Mouse (Mus musculus): ENCODE measurements around the gene Olfr577.

Gene Olfr577

GRCm38 (mm10) chr7:102975843-102976242, at the start of gene Olfr577:
TSS of gene Olfr577 (minus strand) at chr7:102975943.
- no peak for DNase-seq (ENCODE audit: extremely low read depth, low read depth, low spot score)

DNA sequence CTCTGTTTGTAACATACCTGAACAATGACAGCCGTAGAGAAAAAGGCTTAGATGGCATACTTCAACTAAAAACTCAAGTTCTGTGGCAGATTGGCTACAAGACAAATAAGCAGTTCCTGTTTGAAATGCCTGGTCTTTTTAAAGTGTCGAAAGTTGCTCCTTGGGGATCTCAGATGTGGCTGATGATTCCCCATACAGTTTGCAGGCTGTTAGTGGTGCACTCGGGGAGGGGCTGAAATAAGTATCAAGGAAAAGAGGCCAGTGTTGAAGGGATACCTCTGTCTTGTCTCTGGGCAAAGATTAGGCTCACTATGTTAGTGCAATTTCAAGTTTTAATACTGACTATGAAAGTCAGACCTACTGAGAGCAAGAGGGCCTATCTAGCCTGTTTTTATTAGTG, 13.5 kb upstream of the Olfr577 start, which contains the start of gene Olfr578:
Gene Olfr578, minus strand, starts transcription at position 101 of the 400 bp plus-strand sequence.
- no peak for DNase-seq (ENCODE audit: extremely low read depth, low read depth, low spot score)

GRCm38 (mm10) chr7:102974399-102974798, 1.3 kb downstream of the Olfr577 start:
- no peak for DNase-seq (ENCODE audit: extremely low read depth, low read depth, low spot score)

DNA sequence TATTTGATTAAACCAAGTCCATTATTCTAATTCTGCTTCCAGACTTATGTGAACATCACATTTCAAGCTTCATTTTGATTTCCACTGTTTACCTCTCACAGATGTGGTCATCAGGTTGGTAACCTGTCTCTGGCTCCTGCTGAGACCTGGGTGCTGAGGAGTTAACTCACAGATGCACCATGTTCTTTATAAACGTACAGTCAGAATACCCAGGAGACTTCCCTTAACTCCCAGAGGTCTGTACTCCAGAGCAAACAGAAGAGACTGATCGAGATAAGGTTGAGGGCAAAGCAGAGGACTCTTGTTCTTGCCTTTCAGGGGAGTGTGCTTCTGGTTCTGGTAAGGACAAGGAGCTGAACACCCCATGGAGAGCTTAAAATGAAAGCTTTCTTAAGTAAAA, 13.4 kb downstream of the Olfr577 start, which contains the start of gene Olfr576:
Gene Olfr576, plus strand, starts transcription at position 301 of the 400 bp plus-strand sequence.
- no peak for DNase-seq (ENCODE audit: extremely low read depth, low read depth, low spot score)

DNA sequence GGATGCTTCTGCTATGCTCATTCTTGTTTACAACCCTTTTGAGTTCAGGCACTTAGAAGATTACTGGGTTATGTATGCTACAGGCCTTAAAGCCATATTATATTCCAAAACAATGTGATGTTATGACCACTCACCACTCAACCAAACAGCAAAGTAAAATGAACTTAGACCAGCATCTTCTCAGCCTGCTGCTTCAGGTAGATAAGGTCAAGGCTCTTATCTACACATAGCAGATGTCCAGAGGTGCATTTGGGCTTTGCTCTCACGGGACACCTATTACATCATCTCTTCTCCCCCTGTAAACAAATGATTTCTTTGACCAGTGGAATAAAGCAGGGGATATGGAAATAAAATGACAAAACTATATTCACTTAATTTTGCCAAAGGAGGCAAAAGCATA, 17.1 kb downstream of the Olfr577 start, which contains the start of gene Olfr575:
Gene Olfr575, minus strand, starts transcription at position 183 of the 400 bp plus-strand sequence.
- DNase-seq (ENCODE audit: extremely low read depth, low read depth, low spot score) = no peak

GRCm38 (mm10) chr7:102958137-102958536, 17.6 kb downstream of the Olfr577 start:
- DNase-seq (ENCODE audit: extremely low read depth, low read depth, low spot score) = no peak

- DNase-seq (ENCODE audit: extremely low read depth, low read depth, low spot score) = no peak
These were observed 25.0 kb downstream of the Olfr577 start for GRCm38 (mm10) chr7:102950732-102951131.

- DNase-seq (ENCODE audit: extremely low read depth, low read depth, low spot score) = no peak
These were observed 27.6 kb downstream of the Olfr577 start, which contains the start of gene Olfr574 for GRCm38 (mm10) chr7:102948167-102948566. TSS of gene Olfr574 (plus strand) at chr7:102948467.

GRCm38 (mm10) chr7:102943417-102943816, 32.3 kb downstream of the Olfr577 start:
- no peak for DNase-seq (ENCODE audit: extremely low read depth, low read depth, low spot score)

DNA sequence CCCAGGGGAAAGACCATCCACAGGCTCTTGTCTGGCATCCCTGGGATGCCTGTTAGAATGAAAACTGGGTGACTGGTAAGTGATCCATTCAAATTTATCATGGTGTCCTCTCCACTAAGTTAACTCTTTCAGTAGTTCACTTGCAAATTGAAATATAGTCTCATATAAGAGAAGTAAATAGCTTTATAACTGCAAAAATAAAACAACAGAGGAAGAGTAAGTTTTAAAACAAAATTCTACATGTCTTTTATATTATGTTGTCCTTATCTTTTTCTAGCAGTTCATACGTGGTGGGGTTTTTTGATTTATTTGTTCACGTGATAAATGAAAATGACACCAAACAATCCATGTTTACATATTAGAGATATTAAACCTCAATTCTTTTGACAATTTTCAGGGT, 33.3 kb downstream of the Olfr577 start, which contains the start of gene Olfr573-ps1:
Gene Olfr573-ps1, minus strand, starts transcription at position 101 of the 400 bp plus-strand sequence.
- no peak for DNase-seq (ENCODE audit: extremely low read depth, low read depth, low spot score)

GRCm38 (mm10) chr7:102927105-102927504, 48.6 kb downstream of the Olfr577 start:
- no peak for DNase-seq (ENCODE audit: extremely low read depth, low read depth, low spot score)

GRCm38 (mm10) chr7:102924109-102924508, 51.6 kb downstream of the Olfr577 start, which contains the start of gene Olfr572:
TSS of gene Olfr572 (plus strand) at chr7:102924409.
- DNase-seq (ENCODE audit: extremely low read depth, low read depth, low spot score) = no peak

Data from fat pad, adult 2 months (tissue).